Mouse (Mus musculus) regulatory T cell (primary cell): ENCODE data around the gene Nsun2.
"Not testable (repeated sequence)": the region's sequence is repeated elsewhere in the genome, so short reads cannot be mapped to it uniquely, and the experiment has no call there.

Source experiments
- in situ Hi-C: fragments of 300-600 bp; cut with MboI, MseI; formaldehyde crosslinking; loops from one replicate; pipeline ENCODE4 v1.15.1; 2025; ENCODE audit warnings: high pct_unique_total_duplicates

Gene Nsun2

DNA sequence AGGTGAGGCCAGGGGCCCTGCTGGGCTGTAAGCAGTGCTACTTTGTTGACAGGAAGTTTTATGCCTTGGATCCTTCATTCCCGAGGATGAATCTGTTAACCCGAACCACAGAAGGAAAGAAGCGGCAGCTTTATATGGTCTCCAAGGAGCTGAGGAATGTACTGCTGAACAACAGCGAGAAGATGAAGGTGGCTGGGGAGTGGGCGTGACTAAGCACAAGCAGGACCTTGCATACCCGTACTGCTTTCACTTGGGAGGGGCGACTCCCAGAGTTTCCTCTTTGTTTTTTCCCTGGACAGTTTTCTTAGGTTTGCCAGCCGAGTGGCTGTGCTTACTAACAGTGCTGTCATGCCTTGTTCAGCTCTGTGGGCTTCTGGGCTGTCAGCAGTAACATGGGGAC lies 97.0 kb downstream of the Nsun2 start:
- in situ Hi-C loops, result no loop called here

DNA sequence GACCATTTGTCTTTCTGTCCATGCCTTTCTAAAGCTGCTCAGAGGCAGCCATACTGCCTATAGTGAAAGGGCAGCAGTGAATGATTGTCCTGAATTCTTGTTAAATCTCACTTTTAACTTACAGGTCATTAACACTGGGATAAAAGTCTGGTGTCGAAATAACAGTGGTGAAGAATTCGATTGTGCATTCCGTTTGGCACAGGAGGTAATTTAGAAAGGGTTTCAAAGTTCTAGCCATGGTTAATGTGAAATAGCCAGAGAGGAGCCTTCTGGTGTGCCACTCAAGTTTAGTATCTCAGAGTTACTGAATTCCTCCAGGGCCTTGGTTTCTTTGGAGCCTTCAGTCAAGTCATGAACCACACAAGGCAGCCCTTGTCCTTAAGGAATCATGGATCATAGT lies 97.6 kb downstream of the Nsun2 start:
- in situ Hi-C loops, result no loop called here

DNA sequence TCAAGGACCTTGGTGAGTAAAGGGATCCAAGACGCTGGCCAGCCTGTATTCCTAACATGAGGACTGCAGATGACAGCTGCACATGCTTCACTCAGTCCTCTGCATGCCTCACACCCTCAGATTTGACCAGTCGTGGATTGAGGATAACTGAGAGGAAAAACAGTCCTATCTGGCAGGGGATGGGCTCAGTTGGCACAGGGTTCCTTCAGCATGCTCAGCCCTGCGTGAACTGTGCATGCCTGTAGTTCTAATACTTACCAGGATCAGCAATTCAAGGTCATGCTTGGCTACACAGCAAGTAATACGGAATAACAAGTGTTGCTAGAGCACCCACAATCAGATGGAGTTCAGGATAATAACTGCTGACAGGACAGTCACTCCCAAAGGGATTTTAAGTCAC lies 98.1 kb downstream of the Nsun2 start:
- in situ Hi-C loops, result no loop called here

- in situ Hi-C loops, result no loop called here
These were observed 100.0 kb downstream of the Nsun2 start for GRCm38 (mm10) chr13:69633551-69633950.

GRCm38 (mm10) chr13:69633988-69634387 lies 100.4 kb downstream of the Nsun2 start:
- in situ Hi-C loops, result no loop called here

DNA sequence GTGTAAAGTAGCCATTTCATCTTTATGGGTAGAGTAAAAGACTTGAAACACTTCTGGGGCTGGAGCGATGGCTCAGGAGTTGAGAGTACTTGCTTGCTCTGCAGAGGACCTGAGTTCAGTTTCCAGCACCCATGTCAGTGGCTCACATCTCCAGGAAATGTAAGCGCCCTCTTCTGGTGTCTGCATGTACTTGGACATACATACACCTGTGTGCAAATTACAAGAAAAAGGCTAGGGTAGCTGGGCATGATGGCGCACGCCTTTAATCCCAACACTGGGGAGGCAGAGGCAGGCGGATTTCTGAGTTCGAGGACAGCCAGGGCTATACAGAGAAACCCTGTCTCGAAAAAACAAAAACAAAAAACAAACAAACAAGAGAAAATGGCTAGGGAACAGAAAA lies 102.3 kb downstream of the Nsun2 start:
- in situ Hi-C loops, result not testable (repeated sequence)

- in situ Hi-C loops, result no loop called here
These were observed 102.8 kb downstream of the Nsun2 start for GRCm38 (mm10) chr13:69636375-69636774.

- in situ Hi-C loops, result no loop called here
These were observed 103.3 kb downstream of the Nsun2 start for GRCm38 (mm10) chr13:69636816-69637215.

DNA sequence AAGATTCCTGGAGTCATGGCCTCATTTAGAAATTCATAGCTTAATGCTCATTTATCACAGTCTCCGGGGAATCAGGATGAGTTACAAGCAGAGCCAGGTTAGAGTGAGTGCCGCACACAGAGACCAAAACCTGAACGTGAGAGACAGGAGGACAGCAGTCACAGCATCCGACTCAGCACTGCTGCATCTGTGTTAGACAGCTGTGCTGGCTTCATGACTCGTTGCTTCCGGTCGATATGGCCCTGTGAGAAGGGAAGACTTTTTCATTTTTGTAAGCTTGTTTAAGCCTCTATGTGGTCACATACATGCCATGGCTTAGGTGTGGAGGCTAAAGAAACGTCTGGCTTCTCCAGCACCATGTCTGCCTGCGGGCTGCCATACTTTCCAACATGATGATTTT lies 104.1 kb downstream of the Nsun2 start:
- in situ Hi-C loops, result no loop called here

DNA sequence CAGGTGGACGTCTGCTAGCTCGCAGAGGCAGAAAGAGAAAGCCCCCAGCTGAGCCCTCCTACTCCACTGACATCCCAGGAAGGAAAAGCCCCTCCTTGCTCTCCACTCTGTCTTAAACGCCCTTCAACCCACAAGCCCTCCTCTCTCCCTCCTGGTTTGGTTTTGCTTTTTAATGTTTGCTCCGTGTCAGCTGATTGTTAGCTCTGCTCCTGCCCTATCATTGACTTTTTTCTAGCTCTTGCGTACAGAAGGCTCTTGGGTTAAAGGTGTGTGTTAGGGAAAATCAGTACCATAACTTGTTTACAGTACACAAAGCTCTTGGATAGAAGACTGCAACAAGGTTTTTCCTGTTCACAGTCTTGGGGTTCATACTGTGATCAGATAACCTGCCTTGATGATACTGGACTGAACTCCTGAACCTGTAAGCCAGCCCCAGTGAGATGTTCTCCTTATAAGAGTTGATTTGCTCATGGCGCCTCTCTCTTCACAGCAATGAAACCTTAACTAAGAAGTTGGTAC lies 104.6 kb downstream of the Nsun2 start:
- in situ Hi-C loops, result no loop called here

- in situ Hi-C loops, result no loop called here
These were observed 105.7 kb downstream of the Nsun2 start for GRCm38 (mm10) chr13:69639251-69639650.

DNA sequence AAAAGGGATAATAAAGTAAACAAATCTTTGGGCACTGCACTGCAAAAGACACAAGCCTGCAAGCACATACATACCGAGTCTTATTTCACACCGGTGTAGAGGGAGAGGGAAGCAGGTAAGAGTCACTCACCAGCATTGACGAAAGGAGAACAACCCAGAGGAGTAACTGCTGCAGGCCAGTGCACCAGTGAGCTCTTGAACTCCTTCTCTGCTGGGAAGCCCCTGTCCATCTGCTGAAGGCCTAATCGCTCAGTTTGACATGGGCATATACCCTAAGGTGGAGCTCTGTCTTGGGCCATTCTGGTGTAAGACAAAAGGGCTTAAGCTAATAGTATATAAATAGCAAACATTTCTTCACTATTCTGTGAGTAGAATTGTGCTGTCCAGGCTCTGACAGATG lies 106.6 kb downstream of the Nsun2 start:
- in situ Hi-C loops, result loop anchor here (10.0 kb wide), 1 partner anchor 245 kb away; no protein-coding TSS in a partner anchor

DNA sequence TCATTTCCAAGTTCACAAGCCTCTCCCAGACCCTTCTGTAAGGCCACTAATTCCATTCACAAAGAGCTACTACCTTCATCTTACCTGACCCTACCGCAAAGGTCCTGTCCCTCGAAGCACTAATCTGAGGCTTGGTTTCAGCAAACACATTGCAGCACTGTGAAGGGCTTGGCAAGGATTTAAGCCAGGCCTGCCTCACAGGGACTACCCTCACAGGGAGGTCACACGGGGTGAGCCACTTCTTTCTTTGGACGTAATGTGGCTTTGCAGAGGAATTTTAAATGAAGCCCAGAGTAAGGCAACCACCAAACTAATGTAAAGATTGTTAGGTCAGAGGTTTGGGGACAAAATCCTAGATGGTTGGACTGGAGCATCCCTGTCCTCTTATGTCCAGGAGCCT lies 107.0 kb downstream of the Nsun2 start:
- in situ Hi-C loops, result loop anchor here (10.0 kb wide), 1 partner anchor 246 kb away; no protein-coding TSS in a partner anchor

GRCm38 (mm10) chr13:69641017-69641416 lies 107.5 kb downstream of the Nsun2 start:
- in situ Hi-C loops, result loop anchor here (10.0 kb wide), 1 partner anchor 246 kb away; no protein-coding TSS in a partner anchor

DNA sequence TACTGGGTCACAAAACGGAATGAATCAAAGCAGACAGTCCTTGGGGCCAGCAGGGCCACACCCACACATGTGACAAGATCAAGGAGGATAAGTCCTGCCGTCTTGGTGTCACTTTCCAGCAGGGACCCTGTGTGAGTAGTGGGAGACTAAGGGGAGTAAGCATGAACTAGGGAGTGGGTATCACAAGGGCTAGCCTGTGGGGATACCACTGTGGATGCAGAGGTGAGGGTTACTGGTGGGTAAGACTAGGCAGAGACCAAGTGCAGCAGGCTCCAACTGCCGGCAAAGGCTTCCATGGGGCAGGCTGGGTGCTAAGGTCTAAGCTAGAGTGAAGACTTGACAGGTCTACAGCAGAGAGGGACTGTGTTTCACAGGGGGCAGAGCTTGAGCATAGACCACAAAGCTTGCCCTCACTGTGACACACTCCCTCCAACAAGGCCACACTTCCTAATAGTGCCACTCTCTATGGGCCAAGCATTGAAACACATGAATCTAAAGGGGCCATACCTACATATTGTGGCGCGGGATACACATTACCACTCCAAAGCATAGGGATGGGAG lies 109.2 kb downstream of the Nsun2 start:
- in situ Hi-C loops, result loop anchor here (10.0 kb wide), 1 partner anchor 248 kb away; no protein-coding TSS in a partner anchor

DNA sequence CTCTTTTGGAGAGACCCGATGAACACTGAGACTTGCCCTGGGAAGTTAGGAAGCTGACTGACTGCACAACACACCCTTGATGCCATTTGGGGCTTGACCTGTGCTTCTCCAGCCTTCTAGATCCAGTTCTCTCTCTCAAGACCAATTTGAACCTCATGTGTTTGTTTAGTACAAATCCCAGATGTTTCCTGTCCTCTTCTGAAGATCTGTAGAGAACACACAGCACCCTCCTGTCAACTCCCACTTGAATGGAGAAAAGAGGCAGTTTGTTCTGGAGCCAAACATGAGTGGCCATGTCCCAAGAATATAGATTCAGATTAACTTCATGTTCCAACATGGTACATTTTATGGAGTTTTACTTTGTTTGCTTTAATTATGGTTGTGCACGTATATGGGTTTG lies 110.4 kb downstream of the Nsun2 start:
- in situ Hi-C loops, result loop anchor here (10.0 kb wide), 1 partner anchor 249 kb away; no protein-coding TSS in a partner anchor

- in situ Hi-C loops, result loop anchor here (10.0 kb wide), 1 partner anchor 250 kb away; no protein-coding TSS in a partner anchor
These were observed 111.1 kb downstream of the Nsun2 start for GRCm38 (mm10) chr13:69644427-69645166.

GRCm38 (mm10) chr13:69645694-69646423 lies 112.3 kb downstream of the Nsun2 start:
- in situ Hi-C loops, result loop anchor here (10.0 kb wide), 1 partner anchor 251 kb away; no protein-coding TSS in a partner anchor

DNA sequence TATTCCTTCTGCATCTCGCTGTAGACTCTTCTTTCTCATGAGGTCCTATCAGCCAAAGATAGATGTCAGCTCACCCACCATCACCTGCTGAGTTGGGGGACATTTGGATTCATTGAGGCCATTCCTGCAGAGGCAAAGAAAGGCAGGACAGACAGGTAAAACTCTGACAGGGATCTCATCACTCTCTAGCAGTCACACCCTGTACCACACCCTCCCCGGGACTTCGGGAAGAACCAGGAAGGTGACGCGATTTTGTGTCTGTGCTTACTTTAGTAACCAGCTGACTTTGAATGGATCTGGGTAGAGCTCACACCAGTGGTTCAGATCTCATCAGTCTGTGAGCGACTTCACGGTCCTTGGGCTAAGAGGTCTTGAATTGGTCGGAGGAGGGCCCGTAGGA lies 112.9 kb downstream of the Nsun2 start:
- in situ Hi-C loops, result loop anchor here (10.0 kb wide), 1 partner anchor 252 kb away; no protein-coding TSS in a partner anchor

GRCm38 (mm10) chr13:69654508-69654907 lies 121.0 kb downstream of the Nsun2 start:
- in situ Hi-C loops, result loop anchor here (5.0 kb wide), 1 partner anchor 102 kb away; no protein-coding TSS in a partner anchor

- in situ Hi-C loops, result no loop called here
These were observed 138.6 kb downstream of the Nsun2 start for GRCm38 (mm10) chr13:69672121-69672520.

- in situ Hi-C loops, result no loop called here
These were observed 139.0 kb downstream of the Nsun2 start for GRCm38 (mm10) chr13:69672565-69672964.
